Mouse (Mus musculus) B cell, adult 67 days (primary cell): ENCODE measurements around the gene Ccdc171. TPM values are rescaled to one million over a fixed set of nuclear protein-coding genes. Genes with fewer than 3 reads are reported as not detected.

ENCODE experiments used
- total RNA-seq, 2 experiments: library from RNA; stranded (reverse); gene quantifications; 4 replicates each; pipeline ENCODE4 v1.2.4; 2023

Ccdc171 gene
- 10 to 100 TPM; 10.1 to 12.6 TPM for total RNA-seq

GRCm38 (mm10) chr4:83524843-83525689 is at the start of gene Ccdc171:
Gene Ccdc171 (plus strand): TSS chr4:83525545.

GRCm38 (mm10) chr4:83486117-83486901 is 39.0 kb upstream of the Ccdc171 start, which contains the start of gene Psip1:
Gene Psip1 (minus strand): TSS chr4:83486459.

Other genes with a start within 250 kb of the Ccdc171 start
- 10 to 100 TPM; 30.1 to 33.2 TPM for gene Ttc39b, start 201.3 kb upstream of the Ccdc171 start, total RNA-seq
- gene Snapc3, start 107.8 kb upstream of the Ccdc171 start, total RNA-seq, result 10 to 100 TPM; 45.6 to 46.4 TPM
- gene Psip1, start 39.1 kb upstream of the Ccdc171 start, total RNA-seq, result 10 to 100 TPM; 67.1 to 70.5 TPM